Mouse (Mus musculus) myocyte (in vitro differentiated cells): ENCODE data around the gene Thada.

Source experiments
- POLR2AphosphoS2 ChIP-seq: IDR thresholded peaks from one replicate; pipeline ENCODE4 v1.6.1; 2011; ENCODE audit warnings: low read depth, control low read depth; ENCODE audit not compliant: insufficient read length
- SRF ChIP-seq: IDR thresholded peaks from one replicate; pipeline ENCODE4 v1.6.1; 2011; ENCODE audit warnings: low read depth; ENCODE audit not compliant: control insufficient read depth, insufficient read length
- USF1 ChIP-seq: IDR thresholded peaks from one replicate; pipeline ENCODE4 v1.6.1; 2011; ENCODE audit warnings: low read depth, mild to moderate bottlenecking, control low read depth, moderate library complexity

DNA sequence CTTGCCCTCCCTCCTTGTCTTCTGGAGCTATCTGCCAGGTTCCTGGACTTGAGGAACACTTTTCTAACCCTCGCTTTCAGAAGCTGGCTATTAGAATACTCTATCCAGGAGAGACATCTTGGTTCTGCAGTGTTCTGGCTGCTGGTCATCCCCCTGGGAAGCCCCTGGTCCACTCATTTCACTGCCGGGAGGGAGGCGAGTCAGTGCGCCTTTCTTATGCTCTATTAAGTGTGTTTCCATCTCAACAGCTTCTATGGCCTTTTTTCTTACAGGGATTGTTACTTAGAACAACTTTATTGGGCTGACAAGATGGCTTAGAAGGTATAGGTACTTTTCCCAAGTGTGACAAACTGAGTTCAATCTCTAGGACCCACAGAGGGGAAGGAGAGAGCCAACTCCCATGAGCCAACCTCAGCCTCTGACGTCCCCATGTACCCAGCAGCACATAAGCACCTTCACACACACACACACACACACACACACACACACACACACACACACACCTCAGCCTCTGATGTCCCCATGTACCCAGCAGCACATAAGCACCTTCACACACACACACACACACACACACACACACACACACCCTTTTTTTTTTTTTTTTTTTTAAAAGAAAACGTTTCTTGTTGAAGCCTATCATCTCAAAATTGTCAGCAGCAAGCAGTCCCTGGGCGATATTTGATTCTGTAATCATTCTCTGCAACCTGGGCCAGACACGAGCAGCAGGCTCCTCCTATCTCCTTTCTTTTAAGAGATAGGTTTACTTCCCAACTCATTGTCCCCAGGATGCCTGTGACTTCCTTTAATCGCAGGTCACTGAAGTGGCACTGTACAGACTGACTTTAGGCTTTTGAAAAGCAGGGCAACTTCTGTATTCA, 113.9 kb downstream of the Thada start:
- TF ChIP-seq USF1 (no peak), SRF (no peak), POLR2AphosphoS2 (no peak)
